Mouse (Mus musculus) bone marrow macrophage, adult 2 months (primary cell): ENCODE results near the gene Erap1. TPM values are rescaled to one million over a fixed set of nuclear protein-coding genes. Genes with fewer than 3 reads are reported as not detected.
"Not testable (repeated sequence)": the region's sequence is repeated elsewhere in the genome, so short reads cannot be mapped to it uniquely, and the experiment has no call there.

Source experiments
- H3K27ac ChIP-seq: 2 replicates; pipeline ENCODE4 v1.5.1; 2012; ENCODE audit warnings: low read depth, low read length; ENCODE audit not compliant: insufficient read depth
- H3K4me1 ChIP-seq: 2 replicates; pipeline ENCODE4 v1.6.1; 2012; ENCODE audit warnings: low read length; ENCODE audit not compliant: control insufficient read depth, insufficient read depth
- H3K4me3 ChIP-seq: 2 replicates; pipeline ENCODE4 v1.5.1; 2012; ENCODE audit warnings: mild to moderate bottlenecking, low read length, moderate library complexity; ENCODE audit not compliant: insufficient read depth
- CTCF ChIP-seq: IDR thresholded peaks from 2 replicates; pipeline ENCODE4 v1.5.1; 2012; ENCODE audit warnings: low read depth, mild to moderate bottlenecking, low read length, moderate library complexity
- POLR2A ChIP-seq: IDR thresholded peaks from 2 replicates; pipeline ENCODE4 v1.6.1; 2012; ENCODE audit warnings: mild to moderate bottlenecking, low read depth, low read length, borderline replicate concordance
- polyA plus RNA-seq: library from polyadenylated mRNA; stranded (reverse); fragments of >200 nt; gene quantifications from 2 replicates; pipeline ENCODE4 v1.2.4, GENCODE M21; 2012; ENCODE audit not compliant: missing spikeins, insufficient read depth, insufficient read length

The Erap1 gene
- 50.4 and 68.5 TPM in 2 replicates for polyA plus RNA-seq

- Histone ChIP-seq H3K27ac (peak within 1 kb of the TSS; percentile 82), H3K4me1 (peaks cover 5% of the 10 kb centered on the region; the same call in 1 of the 2 replicates), H3K4me3 (peak within 1 kb of the TSS; percentile 94)
- TF ChIP-seq CTCF = no peak
- TF ChIP-seq POLR2A = no peak
Measured at GRCm38 (mm10) chr13:74638793-74639711, at the start of gene Erap1. Gene Erap1, plus strand, starts transcription at chr13:74639568.

GRCm38 (mm10) chr13:74591401-74591821, 48.0 kb upstream of the Erap1 start:
- not testable (repeated sequence) for H3K4me1 ChIP-seq, H3K27ac ChIP-seq, H3K4me3 ChIP-seq

GRCm38 (mm10) chr13:74591828-74592227, 47.5 kb upstream of the Erap1 start:
- not testable (repeated sequence) for H3K27ac ChIP-seq, H3K4me3 ChIP-seq, H3K4me1 ChIP-seq

- not testable (repeated sequence) for H3K27ac ChIP-seq, H3K4me1 ChIP-seq, H3K4me3 ChIP-seq
Measured at GRCm38 (mm10) chr13:74597022-74597421, 42.3 kb upstream of the Erap1 start.

GRCm38 (mm10) chr13:74601776-74602175, 37.6 kb upstream of the Erap1 start:
- not testable (repeated sequence) for H3K27ac ChIP-seq, H3K4me3 ChIP-seq, H3K4me1 ChIP-seq

GRCm38 (mm10) chr13:74617163-74618019, 22.0 kb upstream of the Erap1 start:
- H3K4me1 ChIP-seq = not testable (repeated sequence)
- Histone ChIP-seq H3K27ac (peak overlapping the region; percentile 74), H3K4me3 (peak overlapping the region; percentile 65)

GRCm38 (mm10) chr13:74632327-74632726, 7.0 kb upstream of the Erap1 start:
- no peaks in the 10 kb centered on the region for H3K4me1 ChIP-seq
- no peak for TF ChIP-seq POLR2A
- no peak for TF ChIP-seq CTCF
- H3K4me3 ChIP-seq = no peak overlapping the region
- no peak overlapping the region for H3K27ac ChIP-seq

GRCm38 (mm10) chr13:74632857-74633256, 6.5 kb upstream of the Erap1 start:
- H3K27ac ChIP-seq = no peak overlapping the region
- H3K4me3 ChIP-seq = no peak overlapping the region
- no peaks in the 10 kb centered on the region for H3K4me1 ChIP-seq
- no peak for TF ChIP-seq CTCF
- TF ChIP-seq POLR2A = no peak

GRCm38 (mm10) chr13:74639712-74640522, 549 bp downstream of the Erap1 start:
- Histone ChIP-seq H3K27ac (peak overlapping the region; percentile 82), H3K4me1 (peaks cover 5% of the 10 kb centered on the region; the same call in 1 of the 2 replicates), H3K4me3 (peak overlapping the region; percentile 94)
- no peak for TF ChIP-seq POLR2A
- no peak for TF ChIP-seq CTCF

- not testable (repeated sequence) for H3K4me1 ChIP-seq
- peak overlapping the region; percentile 94 for H3K4me3 ChIP-seq
Measured at GRCm38 (mm10) chr13:74640523-74640920, 1.2 kb downstream of the Erap1 start.

More at GRCm38 (mm10) chr13:74640523-74640920, 1.2 kb downstream of the Erap1 start:
- 0 out of 2 replicates have a peak overlapping the region, but pooled peaks have one; percentile 82 for H3K27ac ChIP-seq
